Mouse (Mus musculus) intestine, embryonic 14.5 days (tissue): Measurements from ENCODE around the gene Gpr62. TPM values are rescaled to one million over a fixed set of nuclear protein-coding genes. Genes with fewer than 3 reads are reported as not detected.

Source experiments
- ATAC-seq: fragments of 200-750 bp; cut with Nextera tagmentation; replicated peaks from 2 replicates; pipeline ENCODE4 v1.8.0; 2017; ENCODE audit warnings: low read depth, moderate number of reproducible peaks, moderate TSS enrichment, moderate library complexity; ENCODE audit not compliant: low FRiP score, low TSS enrichment
- DNase-seq: peaks from one replicate; pipeline ENCODE4 v3.0.0-alpha.2; 2018; ENCODE audit warnings: low spot score
- H3K27ac ChIP-seq: fragments of 300-500 bp; sonication (generic); 2 replicates; pipeline ENCODE4 v1.5.1; 2014; ENCODE audit warnings: low read depth, mild to moderate bottlenecking, control low read depth
- H3K27me3 ChIP-seq: fragments of 300-500 bp; sonication (generic); replicated peaks from 2 replicates; pipeline ENCODE4 v1.6.1; 2014; ENCODE audit warnings: low read length, control low read depth; ENCODE audit not compliant: control insufficient read depth, insufficient read depth
- H3K36me3 ChIP-seq: fragments of 300-500 bp; sonication (generic); 2 replicates; pipeline ENCODE4 v1.6.1; 2014; ENCODE audit warnings: low read length, control low read depth; ENCODE audit not compliant: control insufficient read depth, insufficient read depth
- H3K4me1 ChIP-seq: fragments of 300-500 bp; sonication (generic); replicated peaks from 2 replicates; pipeline ENCODE4 v1.6.1; 2014; ENCODE audit warnings: low read length, control low read depth, mixed read lengths; ENCODE audit not compliant: control insufficient read depth, insufficient read depth
- H3K4me2 ChIP-seq: fragments of 300-500 bp; sonication (generic); 2 replicates; pipeline ENCODE4 v1.6.1; 2014; ENCODE audit warnings: low read length
- H3K4me3 ChIP-seq: fragments of 300-500 bp; sonication (generic); 2 replicates; pipeline ENCODE4 v1.5.1; 2014; ENCODE audit warnings: low read depth, low read length, control low read depth, mixed read lengths
- H3K9ac ChIP-seq: fragments of 300-500 bp; sonication (generic); 2 replicates; pipeline ENCODE4 v1.6.1; 2014; ENCODE audit warnings: mild to moderate bottlenecking, low read length
- H3K9me3 ChIP-seq: fragments of 300-500 bp; sonication (generic); 2 replicates; pipeline ENCODE4 v1.6.1; 2016; ENCODE audit warnings: low read length, control low read depth; ENCODE audit not compliant: control insufficient read depth
- WGBS: fragments of 180-500 bp; shearing (Covaris S2); extraction: QIAGEN DNeasy Blood & Tissue Kit; methylation state at CpG from one replicate; pipeline ENCODE4 v1.1.7; 2014; 5-methylcytosine and 5-hydroxymethylcytosine counted together
- polyA plus RNA-seq: library from polyadenylated mRNA; unstranded; fragments of >200 nt; fragmentation: Nextera tagmentation; extraction: Ambion mirVana; gene quantifications from 2 replicates; pipeline ENCODE4 v1.2.1, GENCODE M21; 2014

Gene Gpr62
- polyA plus RNA-seq, 1 experiment from 2014 or later = 0.41 TPM

- ATAC-seq = no peak
- WGBS = 2% methylated on average over 16 of the region's 16 CpGs
- H3K27ac ChIP-seq = no peak overlapping the region
These were observed 11.9 kb upstream of the Gpr62 start for GRCm38 (mm10) chr9:106477649-106478048.

GRCm38 (mm10) chr9:106476924-106477484 is 11.3 kb upstream of the Gpr62 start, which contains the start of gene Parp3:
Gene Parp3 (minus strand): TSS chr9:106476949.
- WGBS = under 1% methylated on average over 41 of the region's 41 CpGs
- ATAC-seq = peak; percentile 98
- DNase-seq = peak; percentile 97
- no peaks in the 10 kb centered on the region for H3K9me3 ChIP-seq
- peak within 1 kb of the TSS; percentile 96 for H3K4me2 ChIP-seq
- H3K27me3 ChIP-seq = no peaks in the 10 kb centered on the region
- H3K4me1 ChIP-seq = peaks cover 20% of the 10 kb centered on the region
- peak within 1 kb of the TSS; percentile 69 for H3K9ac ChIP-seq
- H3K27ac ChIP-seq = no peak within 1 kb of the TSS
- H3K4me3 ChIP-seq = peak within 1 kb of the TSS; percentile 85
- H3K36me3 ChIP-seq = peaks cover 17% of the 10 kb centered on the region

More at GRCm38 (mm10) chr9:106477649-106478048, 11.9 kb upstream of the Gpr62 start:
- H3K4me1 ChIP-seq = peaks cover 15% of the 10 kb centered on the region
- H3K36me3 ChIP-seq = peaks cover 18% of the 10 kb centered on the region
- peak overlapping the region; percentile 85 for H3K4me3 ChIP-seq
- peak overlapping the region; percentile 96 for H3K4me2 ChIP-seq
- H3K9me3 ChIP-seq = no peaks in the 10 kb centered on the region
- H3K27me3 ChIP-seq = no peaks in the 10 kb centered on the region
- H3K9ac ChIP-seq = peak overlapping the region; percentile 69
- DNase-seq = no peak

DNA sequence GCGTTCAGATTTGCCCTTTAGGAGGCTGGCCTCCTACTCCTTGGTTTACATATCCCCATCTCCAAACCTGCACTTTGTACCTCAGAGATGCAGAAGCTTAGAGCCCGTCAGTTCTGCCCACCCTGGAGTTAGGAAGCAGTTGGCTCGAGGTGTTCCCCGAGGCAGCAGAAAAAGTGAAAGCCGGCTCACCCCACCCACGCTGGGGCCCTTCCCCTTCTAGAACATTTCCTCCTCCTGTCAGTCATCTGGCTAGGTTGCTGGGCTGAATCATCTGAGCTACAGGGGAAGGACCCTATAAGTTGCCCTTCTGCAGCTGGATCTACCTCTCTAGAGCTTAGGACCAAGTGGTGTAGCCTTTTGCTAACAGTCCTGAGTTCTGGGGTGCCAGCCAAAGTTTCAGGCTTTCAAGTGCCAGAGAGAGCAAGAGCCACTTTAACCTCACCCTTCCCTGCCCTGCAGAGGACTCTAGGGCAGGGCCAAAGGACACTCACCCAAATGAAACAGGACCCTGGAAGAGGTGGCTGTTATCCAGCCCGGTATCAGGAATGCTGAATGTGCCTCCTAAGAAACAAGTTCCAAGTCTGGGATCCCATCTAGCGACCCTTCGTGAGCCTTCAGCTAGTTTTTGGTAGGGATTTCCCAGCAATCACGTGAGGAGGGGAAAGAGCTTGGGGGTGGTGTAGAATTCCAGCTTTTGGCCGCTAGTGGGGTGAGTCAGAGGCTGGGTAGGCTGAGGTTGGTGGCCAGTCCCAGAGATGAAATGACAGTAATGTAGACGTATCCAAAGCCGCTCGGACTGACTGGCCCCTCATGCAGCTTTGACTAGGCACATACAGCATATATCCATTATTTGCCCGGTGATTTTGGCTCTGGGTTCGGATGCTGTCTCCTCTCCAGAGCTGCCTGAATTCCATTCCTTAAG is 10.5 kb upstream of the Gpr62 start:
- Histone ChIP-seq H3K4me1 (peaks cover 25% of the 10 kb centered on the region), H3K36me3 (peaks cover 14% of the 10 kb centered on the region), H3K27me3 (no peaks in the 10 kb centered on the region), H3K9me3 (no peaks in the 10 kb centered on the region), H3K9ac (no peak overlapping the region), H3K4me2 (peak overlapping the region; percentile 33), H3K27ac (no peak overlapping the region), H3K4me3 (no peak overlapping the region)
- DNase-seq (no peak), ATAC-seq (peak; percentile 47; the same call in 1 of the 2 replicates)
- 27% methylated on average over 16 of the region's 16 CpGs for WGBS

GRCm38 (mm10) chr9:106475663-106476001 is 9.9 kb upstream of the Gpr62 start, which contains the start of gene Rrp9:
Gene Rrp9 (plus strand): TSS chr9:106475963.
- DNase-seq (no peak), ATAC-seq (no peak)
- H3K27ac ChIP-seq = no peak within 1 kb of the TSS
- peaks cover 9% of the 10 kb centered on the region; the same call in 1 of the 2 replicates for H3K36me3 ChIP-seq
- H3K4me2 ChIP-seq = peak within 1 kb of the TSS; percentile 33
- no peak within 1 kb of the TSS for H3K9ac ChIP-seq
- 90% methylated on average over 10 of the region's 10 CpGs for WGBS
- H3K9me3 ChIP-seq = no peaks in the 10 kb centered on the region
- no peaks in the 10 kb centered on the region for H3K27me3 ChIP-seq
- no peak within 1 kb of the TSS for H3K4me3 ChIP-seq
- peaks cover 25% of the 10 kb centered on the region for H3K4me1 ChIP-seq

DNA sequence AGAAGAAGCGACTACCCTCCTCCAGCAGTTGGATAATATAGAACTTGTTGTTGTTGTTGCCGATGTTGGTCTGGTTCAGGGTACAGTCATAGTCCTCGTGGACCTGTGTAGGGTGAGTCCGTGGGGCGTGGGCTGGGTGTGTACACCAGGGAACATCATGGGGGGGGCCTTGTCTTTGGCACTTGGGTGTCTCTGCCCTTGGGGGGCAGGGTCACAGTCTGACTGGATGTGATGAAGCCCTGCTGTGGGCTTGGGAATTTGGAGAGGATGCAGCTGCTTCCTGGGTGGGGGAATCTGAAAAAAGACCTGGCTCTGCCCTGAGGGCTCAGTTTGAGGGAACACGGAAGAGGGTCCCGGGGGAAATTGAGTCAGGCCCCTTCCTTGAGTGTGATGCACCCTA is 9.3 kb upstream of the Gpr62 start:
- Histone ChIP-seq H3K4me2 (no peak overlapping the region), H3K9me3 (no peaks in the 10 kb centered on the region), H3K27ac (no peak overlapping the region), H3K36me3 (peaks cover 5% of the 10 kb centered on the region; the same call in 1 of the 2 replicates), H3K9ac (no peak overlapping the region), H3K4me3 (no peak overlapping the region), H3K27me3 (no peaks in the 10 kb centered on the region), H3K4me1 (peaks cover 25% of the 10 kb centered on the region)
- ATAC-seq = no peak
- DNase-seq = no peak
- 71% methylated on average over 7 of the region's 7 CpGs for WGBS

DNA sequence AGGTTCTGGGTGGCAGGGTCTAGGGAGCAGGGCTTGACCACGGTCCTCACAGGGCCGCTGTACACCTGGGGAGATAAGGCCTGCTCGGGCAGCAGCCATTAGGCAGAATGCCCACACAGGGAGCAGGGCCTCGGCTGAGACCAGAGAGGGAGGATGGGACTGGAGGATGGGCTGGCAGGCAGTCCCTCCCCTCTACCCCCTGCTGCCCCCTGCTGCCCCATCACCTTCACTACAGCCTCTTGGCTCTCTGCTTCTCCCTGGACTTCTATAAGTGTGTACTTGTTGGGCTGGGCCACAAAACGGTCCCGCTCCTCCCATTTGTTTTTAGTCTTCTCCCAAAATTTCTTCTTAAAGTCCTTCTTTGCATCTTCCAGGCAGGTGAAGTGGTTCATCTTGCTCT is 8.7 kb upstream of the Gpr62 start:
- DNase-seq (peak; percentile 75), ATAC-seq (no peak)
- H3K27ac ChIP-seq = no peak overlapping the region
- H3K9ac ChIP-seq = peak overlapping the region; percentile 31; the same call in 1 of the 2 replicates
- H3K9me3 ChIP-seq = no peaks in the 10 kb centered on the region
- no peak overlapping the region for H3K4me3 ChIP-seq
- H3K27me3 ChIP-seq = no peaks in the 10 kb centered on the region
- peaks cover 3% of the 10 kb centered on the region; the same call in 1 of the 2 replicates for H3K36me3 ChIP-seq
- 9% methylated on average over 6 of the region's 6 CpGs for WGBS
- no peak overlapping the region for H3K4me2 ChIP-seq
- peaks cover 25% of the 10 kb centered on the region for H3K4me1 ChIP-seq

GRCm38 (mm10) chr9:106473753-106474105 is 8.0 kb upstream of the Gpr62 start:
- Histone ChIP-seq H3K4me3 (no peak overlapping the region), H3K9me3 (no peaks in the 10 kb centered on the region), H3K9ac (no peak overlapping the region), H3K27me3 (no peaks in the 10 kb centered on the region), H3K4me1 (peaks cover 25% of the 10 kb centered on the region), H3K4me2 (no peak overlapping the region), H3K36me3 (no peaks in the 10 kb centered on the region), H3K27ac (no peak overlapping the region)
- DNase-seq = no peak
- 74% methylated on average over 5 of the region's 5 CpGs for WGBS
- no peak for ATAC-seq

GRCm38 (mm10) chr9:106473081-106473752 is 7.5 kb upstream of the Gpr62 start:
- Histone ChIP-seq H3K36me3 (no peaks in the 10 kb centered on the region), H3K27me3 (no peaks in the 10 kb centered on the region), H3K4me3 (no peak overlapping the region), H3K9ac (no peak overlapping the region), H3K4me1 (peaks cover 21% of the 10 kb centered on the region), H3K9me3 (no peaks in the 10 kb centered on the region), H3K4me2 (no peak overlapping the region), H3K27ac (no peak overlapping the region)
- no peak for DNase-seq
- no peak for ATAC-seq
- WGBS = 91% methylated on average over 16 of the region's 16 CpGs
